Mouse (Mus musculus) CH12.LX (cell line): ENCODE data around the gene Gm6367. TPM values are rescaled to one million over a fixed set of nuclear protein-coding genes. Genes with fewer than 3 reads are reported as not detected.
"Not testable (repeated sequence)": the region's sequence is repeated elsewhere in the genome, so short reads cannot be mapped to it uniquely, and the experiment has no call there.

ENCODE experiments used
- DNase-seq: peaks from one replicate; pipeline ENCODE4 v3.0.0-alpha.2; 2013; ENCODE audit errors: extremely low read depth
- H3K27ac ChIP-seq: 2 replicates; pipeline ENCODE4 v1.5.1; 2012; ENCODE audit warnings: low read depth, mild to moderate bottlenecking, control low read depth, moderate library complexity; ENCODE audit not compliant: insufficient read depth
- H3K27me3 ChIP-seq: replicated peaks from 2 replicates; pipeline ENCODE3; 2012; ENCODE audit warnings: inconsistent platforms
- H3K36me3 ChIP-seq, 2 experiments: replicated peaks in 1 of 2; 2 replicates each; pipeline versions ENCODE3 to v1.6.1; 2012; ENCODE audit warnings: inconsistent platforms in 1 of 2, low read length in 1 of 2, mild to moderate bottlenecking in 1 of 2, mixed read lengths in 1 of 2, moderate library complexity in 1 of 2; ENCODE audit not compliant: control insufficient read depth in 1 of 2, insufficient read depth in 1 of 2
- H3K4me1 ChIP-seq, 2 experiments: 2 replicates each; pipeline ENCODE4 v1.6.1; 2012; ENCODE audit warnings: inconsistent platforms in 1 of 2, moderate library complexity in 1 of 2; ENCODE audit not compliant: insufficient read depth in 2 of 2, control insufficient read depth in 1 of 2
- H3K4me2 ChIP-seq: 2 replicates; pipeline ENCODE4 v1.6.1; 2012; ENCODE audit warnings: low read depth, mild to moderate bottlenecking, control low read depth; ENCODE audit not compliant: poor library complexity, insufficient read depth, severe bottlenecking
- H3K4me3 ChIP-seq, 3 experiments: fragments of 150-350 bp in 1 of 3; sonication (generic) in 1 of 3; replicated peaks in 1 of 3; 2 replicates each; pipeline versions ENCODE3 to v1.5.1; 2011 to 2012; ENCODE audit warnings: low read depth in 2 of 3, low read length in 2 of 3, mild to moderate bottlenecking in 2 of 3, moderate library complexity in 2 of 3, control low read depth in 1 of 3, improper control_type of control experiment in 1 of 3, inconsistent platforms in 1 of 3, mixed read lengths in 1 of 3; ENCODE audit not compliant: poor library complexity in 1 of 3
- H3K79me2 ChIP-seq: replicated peaks from 2 replicates; pipeline ENCODE4 v1.6.1; 2012; ENCODE audit warnings: mild to moderate bottlenecking, moderate library complexity; ENCODE audit not compliant: control insufficient read depth, poor library complexity, insufficient read depth, severe bottlenecking; ENCODE audit errors: extremely low read depth
- H3K9ac ChIP-seq: 2 replicates; pipeline ENCODE4 v1.6.1; 2012; ENCODE audit warnings: low read depth, mild to moderate bottlenecking, control low read depth, moderate library complexity; ENCODE audit not compliant: insufficient read depth
- H3K9me3 ChIP-seq: replicated peaks from 2 replicates; pipeline ENCODE3; 2012; ENCODE audit warnings: low read length, inconsistent platforms, mixed read lengths
- dilution Hi-C: fragments of 300-500 bp; cut with MboI; formaldehyde crosslinking; loops from 2 replicates; pipeline ENCODE4 v1.14.3; 2020; ENCODE audit warnings: low sequenced_read_pairs; ENCODE audit not compliant: extremely low pct_unique_long_range_greater_than_20kb, extremely low pct_ligation_motif_present
- in situ Hi-C: fragments of 300-500 bp; cut with MboI; formaldehyde crosslinking; loops from 3 replicates; pipeline ENCODE4 v1.14.3; 2019; ENCODE audit warnings: low sequenced_read_pairs, low pct_ligation_motif_present, low pct_unique_long_range_greater_than_20kb, mixed read lengths
- polyA plus RNA-seq: library from polyadenylated mRNA; unstranded; fragments of >175 nt; gene quantifications from 2 replicates; pipeline ENCODE4 v1.2.1, GENCODE M21; 2012; ENCODE audit warnings: low read depth; ENCODE audit not compliant: insufficient read length
- total RNA-seq, 2 experiments: library from RNA; depleted of rRNA; stranded (reverse); fragments of 300-350 nt in 1 of 2; fragments of >200 nt in 1 of 2; gene quantifications; 2 replicates each; pipeline ENCODE4 v1.2.3; 2012 to 2014

Gm6367 gene
- not detected in 2 replicates for total RNA-seq (2012; rRNA removed)
- not detected in 2 replicates for total RNA-seq (2014; rRNA removed)
- not detected in 2 replicates for polyA plus RNA-seq

- H3K4me2 ChIP-seq, in situ Hi-C loops, H3K9me3 ChIP-seq, H3K4me1 ChIP-seq, H3K27ac ChIP-seq, DNase-seq, H3K79me2 ChIP-seq, H3K4me3 ChIP-seq, H3K9ac ChIP-seq, H3K36me3 ChIP-seq, H3K27me3 ChIP-seq, dilution Hi-C loops: not testable (repeated sequence)
Measured at GRCm38 (mm10) chr5:94988326-94988725, at the start of gene Gm6367. Gm6367 (plus strand) TSS chr5:94988626.

Other genes with a start within 250 kb of the Gm6367 start
- not detected in 2 replicates for gene Gm3183, start 123.2 kb upstream of the Gm6367 start, total RNA-seq (2012; rRNA removed)
- 0.70 TPM in 1 of 2 replicates, not detected in the other for gene Gm3183, start 123.2 kb upstream of the Gm6367 start, total RNA-seq (2014; rRNA removed)
- not detected in 2 replicates for gene Gm3183, start 123.2 kb upstream of the Gm6367 start, polyA plus RNA-seq
- gene Gm7942, start 118.3 kb downstream of the Gm6367 start, total RNA-seq (2012; rRNA removed): not detected in 2 replicates
- gene Gm7942, start 118.3 kb downstream of the Gm6367 start, total RNA-seq (2014; rRNA removed): not detected in 2 replicates
- gene Gm7942, start 118.3 kb downstream of the Gm6367 start, polyA plus RNA-seq: not detected in 2 replicates
- not detected in 2 replicates for gene Gm16513, start 194.0 kb downstream of the Gm6367 start, total RNA-seq (2012; rRNA removed)
- 0.46 TPM in 1 of 2 replicates, not detected in the other for gene Gm16513, start 194.0 kb downstream of the Gm6367 start, total RNA-seq (2014; rRNA removed)
- not detected in 2 replicates for gene Gm16513, start 194.0 kb downstream of the Gm6367 start, polyA plus RNA-seq